Mouse (Mus musculus): ENCODE measurements around the gene Farp1.

- no peak for TF ChIP-seq CTCF (IDR thresholded peaks at IDR 0.05; ENCODE audit: low read depth, low read length)
- TF ChIP-seq POLR2A (IDR thresholded peaks at IDR 0.05; ENCODE audit: extremely low read depth, insufficient read depth, low read length): no peak
Measured at GRCm38 (mm10) chr14:121219226-121220039, 184.4 kb downstream of the Farp1 start.
